Mouse (Mus musculus): ENCODE measurements around the gene Nr2f1.

Gene Nr2f1

DNA sequence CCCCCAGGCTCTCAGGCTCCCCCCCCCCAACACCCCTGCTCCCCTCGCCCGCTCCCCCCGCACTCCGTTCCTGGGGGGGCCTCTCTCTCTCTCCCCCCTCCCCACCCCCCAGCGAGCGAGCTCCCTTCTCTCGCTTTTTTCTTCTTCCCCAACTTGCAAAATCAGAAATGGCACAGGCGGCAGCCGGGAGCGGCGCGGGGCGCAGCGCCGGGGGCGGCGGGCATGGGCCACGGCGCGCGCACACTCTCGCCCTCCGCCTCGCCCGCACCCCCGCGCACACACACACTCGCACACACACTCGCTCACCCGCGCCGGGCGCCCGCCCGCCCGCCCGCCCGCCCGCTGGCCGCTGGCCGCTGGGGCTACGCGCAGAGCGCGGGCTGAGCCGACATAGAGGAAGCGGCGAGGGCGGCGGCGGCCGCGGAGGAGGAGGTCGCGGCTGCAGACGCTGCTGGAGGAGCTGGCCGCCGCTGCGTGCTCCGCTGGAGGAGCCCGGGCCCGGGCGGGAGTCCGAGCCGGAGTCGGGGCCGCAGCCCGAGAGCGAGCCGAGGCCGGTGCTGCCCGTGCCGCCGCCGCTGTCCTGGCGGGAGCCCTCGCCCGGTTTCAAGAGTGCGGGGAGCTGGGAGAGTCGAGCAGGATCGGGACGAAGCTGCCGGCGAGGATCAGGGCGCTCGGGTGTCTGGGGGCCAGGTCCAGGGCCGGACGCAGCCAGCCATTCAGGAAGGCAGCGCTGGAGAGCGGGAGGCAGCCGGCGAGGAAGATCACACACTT, 501 bp downstream of the Nr2f1 start:
- peak; percentile 46 for DNase-seq (ENCODE audit: low spot score)

DNA sequence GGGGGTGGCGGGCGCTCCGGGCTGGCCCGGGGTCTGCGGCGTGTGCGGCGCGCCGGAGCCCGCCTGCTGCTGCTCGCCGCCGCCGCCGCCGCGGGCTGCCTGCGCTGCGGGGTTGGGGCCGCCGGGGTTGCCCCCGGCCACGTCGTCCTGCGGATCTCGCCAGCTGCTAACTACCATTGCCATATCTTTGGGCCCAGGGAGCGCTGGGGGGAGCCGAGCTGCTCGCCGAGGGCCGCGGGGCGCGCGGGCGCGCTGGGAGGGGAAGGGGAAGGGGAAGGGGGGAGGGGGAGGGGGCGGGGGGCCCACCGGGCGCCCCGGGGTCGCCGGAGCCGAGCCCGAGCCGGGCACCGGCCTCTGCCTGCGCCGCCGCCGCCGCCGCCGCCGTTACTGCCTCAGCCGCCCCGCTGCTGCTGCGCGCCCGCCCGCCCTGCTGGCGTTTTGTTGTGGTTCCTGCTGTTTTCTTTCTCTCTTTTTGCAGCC, 1.1 kb downstream of the Nr2f1 start:
- DNase-seq (ENCODE audit: low spot score): no peak

- DNase-seq (ENCODE audit: low spot score): no peak
Measured at GRCm38 (mm10) chr13:78197819-78198390, 1.7 kb downstream of the Nr2f1 start.

DNA sequence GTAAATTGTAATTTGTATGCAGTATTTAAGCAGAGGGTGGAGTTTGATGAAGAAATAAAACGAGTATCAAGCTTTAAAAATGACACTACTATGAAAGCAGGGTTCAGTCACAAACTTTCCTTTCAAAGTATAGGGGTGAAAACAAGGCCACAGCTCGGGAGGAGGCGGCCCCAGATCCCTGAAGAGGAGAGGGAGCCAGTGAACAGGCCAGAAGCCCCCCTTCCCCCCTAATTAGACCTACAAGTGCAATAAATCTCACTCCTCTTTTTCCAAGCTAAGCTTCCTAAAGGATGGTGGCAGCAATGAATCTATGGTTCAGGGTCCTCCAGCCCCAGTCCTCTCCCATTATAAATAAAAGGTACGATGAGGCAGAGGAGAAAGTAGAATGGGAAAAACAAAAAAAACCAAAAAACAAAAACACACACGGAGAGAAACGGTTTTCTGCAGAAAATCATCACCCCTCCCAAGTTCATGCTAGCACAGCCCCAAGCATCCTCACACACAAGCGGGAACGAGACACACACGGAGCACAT, 2.2 kb downstream of the Nr2f1 start:
- no peak for DNase-seq (ENCODE audit: low spot score)

- DNase-seq (ENCODE audit: low spot score): no peak
Measured at GRCm38 (mm10) chr13:78196236-78196796, 3.2 kb downstream of the Nr2f1 start.

DNA sequence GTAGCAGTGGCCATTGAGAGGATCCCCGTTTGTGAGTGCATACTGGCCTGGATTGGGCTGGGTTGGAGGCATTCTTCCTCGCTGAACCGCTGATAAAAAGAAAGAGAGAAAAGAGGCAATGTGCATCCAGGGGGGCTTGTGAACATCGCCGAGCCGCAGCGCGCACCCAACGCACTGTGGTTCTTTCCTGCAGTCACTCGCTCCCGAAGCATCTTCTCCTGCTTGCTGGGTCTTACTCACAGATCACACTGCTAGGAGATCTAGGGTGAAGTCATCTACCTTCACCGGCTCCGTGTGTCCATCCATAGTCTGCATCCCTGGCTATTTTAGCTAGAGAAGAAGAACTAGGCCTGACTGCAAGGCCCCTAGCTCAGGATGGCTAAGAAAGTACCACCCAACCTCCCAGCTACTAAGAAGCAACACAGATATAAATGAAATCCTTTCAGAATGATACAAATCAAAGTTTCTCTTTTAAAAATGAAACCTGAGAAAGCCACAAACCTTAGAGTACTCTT, 3.9 kb downstream of the Nr2f1 start:
- no peak for DNase-seq (ENCODE audit: low spot score)

DNA sequence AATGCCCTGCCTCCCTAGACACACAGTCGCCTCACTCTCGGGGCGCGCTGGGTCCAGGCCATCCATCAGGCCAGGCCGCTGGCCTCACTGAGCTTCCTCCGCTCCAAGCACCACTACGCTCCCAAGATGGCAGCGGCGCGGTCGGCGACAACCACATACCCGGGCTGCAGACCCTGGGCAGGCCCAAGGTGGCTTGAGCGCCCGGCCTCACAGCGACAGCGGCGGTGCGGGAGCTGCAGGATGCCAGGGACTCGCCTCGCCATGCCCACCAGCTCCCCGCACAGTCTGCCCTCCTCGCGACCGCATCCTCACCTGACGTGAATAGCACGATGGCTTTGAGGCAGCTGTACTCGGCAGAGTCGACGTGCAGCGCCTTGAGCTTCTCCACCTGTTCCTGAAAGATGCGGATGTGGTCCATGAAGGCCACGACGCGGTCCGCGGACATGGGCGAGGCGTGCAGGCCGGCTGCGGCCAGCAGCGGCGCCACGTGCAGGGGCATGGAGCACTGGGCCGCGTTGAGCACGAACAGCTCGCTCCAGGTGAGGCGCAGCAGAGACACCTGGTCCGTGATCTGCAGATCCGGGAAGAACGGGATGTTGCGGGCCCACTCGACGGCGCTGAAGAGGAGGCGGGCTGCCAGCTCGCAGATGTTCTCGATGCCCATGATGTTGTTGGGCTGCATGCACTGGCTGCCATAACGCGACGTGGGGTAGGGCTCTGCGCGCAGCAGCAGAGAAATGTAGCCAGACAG, 4.5 kb downstream of the Nr2f1 start:
- DNase-seq (ENCODE audit: low spot score): no peak

GRCm38 (mm10) chr13:78194135-78194849, 5.3 kb downstream of the Nr2f1 start:
- no peak for DNase-seq (ENCODE audit: low spot score)

DNA sequence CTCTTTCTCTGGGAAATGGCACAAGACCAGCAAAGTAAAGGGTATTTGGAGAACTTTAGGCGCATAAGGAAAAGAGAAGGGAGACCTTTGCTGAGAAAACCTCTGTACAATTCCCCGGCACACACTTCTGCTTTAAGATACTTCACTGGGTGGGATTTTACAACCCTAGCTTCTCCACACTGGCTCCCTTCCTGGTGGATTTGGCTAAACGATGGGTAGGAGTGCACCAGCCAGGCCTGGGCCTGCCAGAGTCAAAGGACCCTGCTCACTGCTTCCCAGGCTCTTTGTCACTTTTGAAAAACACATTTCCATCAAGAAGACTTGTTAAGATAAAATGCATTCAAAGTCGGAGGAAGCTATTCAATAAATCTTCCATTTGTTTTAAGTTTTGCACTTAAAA, 6.3 kb downstream of the Nr2f1 start:
- no peak for DNase-seq (ENCODE audit: low spot score)

DNA sequence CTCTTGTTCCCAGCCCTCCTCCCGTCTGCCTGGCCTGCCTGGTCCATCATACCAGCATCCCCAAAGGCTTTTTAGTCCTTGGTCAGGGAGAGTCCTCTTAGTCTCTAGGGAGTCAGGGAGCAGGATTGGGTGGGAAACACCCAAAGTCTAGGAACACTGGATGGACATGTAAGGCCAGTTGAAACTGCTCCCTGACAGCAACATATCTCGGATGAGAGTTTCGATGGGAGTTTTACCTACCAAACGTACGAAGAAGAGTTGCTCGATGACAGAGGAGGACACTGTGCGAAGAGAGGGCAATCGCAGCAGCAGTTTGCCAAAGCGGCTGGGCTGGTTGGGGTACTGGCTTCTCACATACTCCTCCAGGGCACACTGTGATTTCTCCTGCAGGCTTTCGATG, 10.0 kb downstream of the Nr2f1 start:
- DNase-seq (ENCODE audit: low spot score): no peak

GRCm38 (mm10) chr13:78187833-78188232, 11.7 kb downstream of the Nr2f1 start:
- no peak for DNase-seq (ENCODE audit: low spot score)

- DNase-seq (ENCODE audit: low spot score): no peak
Measured at GRCm38 (mm10) chr13:78186340-78186946, 13.1 kb downstream of the Nr2f1 start.

DNA sequence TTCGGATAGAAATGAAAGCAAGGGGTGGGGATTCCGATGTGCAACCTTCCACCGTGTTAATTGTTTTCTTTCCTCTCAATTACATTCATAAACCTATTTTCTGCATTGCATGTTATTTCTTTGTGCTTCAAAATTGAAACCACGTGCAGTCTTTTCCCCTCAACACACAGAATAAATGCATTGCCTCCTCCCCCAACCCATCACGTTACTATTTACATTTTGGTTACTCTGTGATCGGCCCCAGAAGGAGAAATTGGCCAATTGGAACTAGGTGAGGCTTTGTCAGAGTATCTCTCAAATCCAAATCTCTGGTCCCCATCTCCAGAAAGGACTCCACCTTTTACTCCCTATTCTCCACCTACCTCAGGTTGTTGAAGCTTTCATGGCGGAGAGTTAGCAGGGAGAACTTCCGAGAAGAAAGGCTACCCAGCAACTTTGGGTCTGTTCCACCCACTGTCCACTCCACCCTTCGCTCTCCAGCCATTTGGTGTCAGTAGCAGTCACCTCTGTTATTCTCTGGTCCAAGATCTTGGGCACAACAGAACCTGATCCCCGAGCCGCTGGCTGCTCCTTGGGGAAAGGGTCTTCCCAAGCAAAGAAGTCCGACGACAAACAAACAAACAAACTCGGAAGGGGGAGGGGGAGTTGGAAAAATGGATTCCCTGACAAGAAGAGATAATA, 14.6 kb downstream of the Nr2f1 start:
- no peak for DNase-seq (ENCODE audit: low spot score)

- no peak for DNase-seq (ENCODE audit: low spot score)
Measured at GRCm38 (mm10) chr13:78183986-78184385, 15.6 kb downstream of the Nr2f1 start.

GRCm38 (mm10) chr13:78183004-78183403, 16.6 kb downstream of the Nr2f1 start:
- DNase-seq (ENCODE audit: low spot score): no peak

GRCm38 (mm10) chr13:78181930-78182558, 17.5 kb downstream of the Nr2f1 start:
- no peak for DNase-seq (ENCODE audit: low spot score)

- DNase-seq (ENCODE audit: low spot score): no peak
Measured at GRCm38 (mm10) chr13:78181071-78181929, 18.3 kb downstream of the Nr2f1 start.

- DNase-seq (ENCODE audit: low spot score): no peak
Measured at GRCm38 (mm10) chr13:78180261-78180660, 19.3 kb downstream of the Nr2f1 start.
